Mouse (Mus musculus) gastrocnemius, postnatal 36 days (tissue): ENCODE measurements around the gene Snapc4. TPM values are rescaled to one million over a fixed set of nuclear protein-coding genes. Genes with fewer than 3 reads are reported as not detected.

ENCODE experiments used
- DNase-seq, 2 experiments: peaks; one replicate each; pipeline ENCODE4 v3.0.0; 2022
- intact Hi-C: fragments of 180-260 bp; cut with DNase I; formaldehyde crosslinking; loops from one replicate; pipeline ENCODE4 v1.15.1; 2025
- total RNA-seq, 2 experiments: library from RNA; stranded (reverse); gene quantifications; 2 replicates each; pipeline ENCODE4 v1.2.3; 2021

The Snapc4 gene
- total RNA-seq, 2 experiments from 2014 or later = 3.7 to 9.0 TPM

DNA sequence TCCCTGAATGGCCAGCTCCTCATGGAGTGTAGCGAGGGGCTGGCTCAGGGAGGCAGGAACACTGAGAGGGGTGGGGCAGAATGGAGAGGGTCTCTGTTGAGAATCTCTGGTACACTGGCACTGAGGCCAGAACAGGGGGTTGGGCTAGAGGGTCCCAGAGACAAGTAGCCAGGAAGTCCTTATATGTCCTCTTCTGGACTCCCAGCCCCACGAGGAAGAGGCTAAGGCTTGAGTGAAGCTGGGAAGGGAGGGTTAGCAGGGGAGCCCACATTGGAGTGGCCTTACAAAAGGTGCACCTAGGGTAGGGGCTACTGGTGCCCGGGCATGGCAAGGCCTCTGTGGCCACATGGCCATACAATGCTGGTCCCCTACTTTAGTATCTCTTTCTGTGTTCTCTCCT is 63.1 kb downstream of the Snapc4 start:
- intact Hi-C loops = no loop called here
- no peak for DNase-seq

DNA sequence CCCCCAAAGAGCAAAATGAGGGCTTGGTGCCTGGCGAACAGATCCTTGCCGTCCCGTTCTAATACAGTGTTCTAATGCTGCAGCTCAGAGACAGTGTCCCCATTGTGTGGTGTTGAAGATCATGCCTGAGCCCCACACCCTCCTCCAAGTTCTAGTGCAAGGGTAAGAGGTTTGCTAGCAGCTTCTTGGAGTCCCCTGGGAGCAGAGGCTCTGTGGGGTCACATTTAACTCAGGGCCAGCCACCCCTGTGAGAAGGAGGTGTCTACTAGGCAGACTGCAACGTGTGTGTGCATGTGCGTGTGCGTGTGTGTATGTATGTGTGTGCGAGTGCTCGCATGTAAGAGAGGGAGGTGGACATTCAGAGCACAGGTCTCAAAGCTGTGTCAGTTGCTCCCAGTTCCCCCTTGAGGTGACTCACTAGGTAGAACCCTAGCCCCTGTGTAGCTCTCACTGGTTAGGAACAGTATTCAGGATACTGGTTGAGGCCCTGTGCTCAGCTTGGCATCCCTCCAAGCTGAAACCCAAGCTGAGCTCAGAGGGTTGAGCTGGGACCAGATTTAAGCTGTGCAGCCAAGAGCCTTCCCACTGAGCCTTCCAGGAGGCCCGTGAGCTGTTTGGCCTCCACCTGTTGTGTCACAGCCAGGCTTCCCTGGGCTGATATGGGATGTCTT is 63.7 kb downstream of the Snapc4 start:
- no peak for DNase-seq

DNA sequence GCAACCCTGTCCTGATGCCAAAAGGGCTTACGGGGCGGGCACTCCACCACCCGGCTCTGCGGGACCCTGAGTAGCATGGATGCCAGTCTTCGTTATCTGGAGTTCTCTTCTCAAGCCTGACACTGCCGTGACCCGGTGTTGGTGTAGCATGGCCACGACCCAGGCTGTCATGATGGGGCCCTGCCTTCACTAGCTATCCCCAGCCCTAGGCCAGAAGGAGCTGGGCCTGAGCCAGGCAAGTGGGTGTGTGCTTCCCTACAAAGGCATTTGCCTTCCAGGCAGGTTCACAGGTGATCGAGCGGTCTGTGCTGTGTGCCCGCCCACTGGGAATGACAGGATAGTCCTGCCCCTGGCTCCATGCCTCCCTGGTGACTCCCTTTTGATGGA is 64.5 kb downstream of the Snapc4 start:
- intact Hi-C loops = no loop called here

More for the DNA sequence above, 63.7 kb downstream of the Snapc4 start:
- intact Hi-C loops = no loop called here

DNA sequence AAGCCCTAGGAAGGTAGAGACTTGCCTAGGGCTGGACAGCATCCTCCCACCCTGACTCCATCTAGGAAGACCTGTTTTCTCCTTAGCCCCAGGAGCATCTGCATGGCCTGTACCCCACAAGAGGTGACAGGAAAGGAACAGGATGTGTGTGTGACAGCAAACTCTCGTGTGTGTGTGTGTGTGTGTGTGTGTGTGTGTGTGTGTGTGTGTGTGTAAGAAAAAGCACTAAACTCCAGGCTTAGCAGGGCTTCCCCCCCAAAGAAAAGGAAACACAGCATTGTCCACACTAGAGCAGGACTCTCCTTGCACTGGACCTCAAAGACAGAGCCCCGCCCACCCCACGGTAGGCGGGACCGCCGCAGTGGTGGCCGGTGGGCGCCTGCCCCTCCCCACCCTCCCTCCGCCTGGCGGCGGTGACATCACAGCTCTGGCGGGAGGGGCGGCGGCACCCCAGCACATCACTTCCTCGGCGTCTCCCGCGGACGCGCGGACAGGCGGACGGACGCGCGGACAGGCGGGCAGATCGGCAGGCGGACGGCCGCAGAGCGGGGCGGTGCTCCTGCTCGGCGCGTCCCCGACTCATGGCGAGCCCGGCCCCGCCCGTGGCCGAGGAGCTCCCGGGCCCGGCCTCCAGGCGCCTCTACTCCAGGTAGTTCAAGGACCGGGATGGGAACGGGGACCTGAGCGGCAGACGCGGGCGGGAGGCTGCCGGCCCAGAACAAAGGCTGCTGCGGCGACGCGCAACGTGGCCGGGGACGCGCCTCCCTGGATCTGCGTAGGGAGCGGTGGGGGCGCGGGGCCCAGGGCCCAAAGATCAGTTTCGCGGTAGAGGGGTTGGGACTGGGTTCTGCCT is 65.2 kb downstream of the Snapc4 start, which contains the start of gene Gpsm1:
Gpsm1 (plus strand) TSS at position 444 of the 853 bp plus-strand sequence.
- intact Hi-C loops = no loop called here
- DNase-seq = peak; percentile 76 to 83

More for the DNA sequence above, 64.5 kb downstream of the Snapc4 start:
- peak in 1 of 2 experiments; percentile 49 for DNase-seq

DNA sequence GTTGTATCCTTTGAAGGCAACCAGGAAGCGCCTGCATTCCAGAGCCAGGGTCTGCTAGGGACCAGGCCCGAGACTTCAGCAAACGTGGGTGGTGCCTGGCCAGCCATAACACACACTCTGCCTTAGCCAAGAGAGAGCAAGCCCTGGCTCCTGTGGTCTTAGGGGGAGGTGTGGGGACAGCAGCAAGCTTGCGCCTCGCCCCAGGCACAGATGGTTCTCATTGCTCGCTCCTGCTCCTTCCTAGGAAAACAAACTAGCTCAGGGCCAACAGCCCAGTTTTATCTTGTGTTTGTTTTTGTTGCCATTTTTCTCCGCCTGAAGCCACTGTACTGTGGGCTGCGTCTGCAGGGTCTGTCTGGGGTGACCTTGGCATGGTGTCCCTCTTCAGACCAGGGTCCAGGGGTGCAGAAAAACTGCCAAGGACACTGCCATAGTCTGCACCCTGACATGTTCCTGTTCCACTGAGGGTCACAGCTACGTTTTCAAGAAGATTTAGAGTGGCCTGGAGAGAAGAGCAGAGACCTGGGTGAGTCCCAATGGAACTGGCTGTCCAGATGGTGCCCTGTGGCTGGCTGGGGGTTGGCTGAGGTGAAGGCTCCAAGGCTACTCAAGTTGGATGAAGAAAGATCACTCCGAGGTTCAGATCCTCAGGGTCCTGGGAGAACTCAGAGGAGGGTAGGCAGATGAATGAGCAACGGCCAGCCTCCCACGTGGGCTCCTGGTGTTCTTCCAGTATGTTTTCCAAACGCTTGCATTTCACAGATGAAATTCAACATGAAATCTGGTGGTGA is 66.0 kb downstream of the Snapc4 start:
- intact Hi-C loops = no loop called here
- peak; percentile 59 to 63 for DNase-seq

DNA sequence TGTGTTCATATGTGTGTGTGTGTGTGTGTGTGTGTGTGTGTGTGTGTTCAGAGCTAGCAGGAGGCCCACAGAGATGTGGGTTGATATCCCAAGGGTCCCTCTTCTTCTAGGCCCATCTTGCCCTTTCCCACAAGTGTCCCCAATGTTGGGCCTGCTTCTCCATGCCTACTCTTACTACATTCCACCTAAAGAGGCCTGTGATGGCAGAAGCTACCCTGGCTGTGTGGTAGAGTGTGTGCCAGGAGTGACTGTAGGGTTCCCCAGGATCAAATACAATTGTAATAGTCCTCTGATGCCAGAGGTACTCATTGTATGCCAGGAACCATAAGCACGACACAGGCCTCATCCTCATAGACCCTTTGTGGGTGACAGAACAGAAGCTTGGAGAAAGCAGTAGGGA is 67.1 kb downstream of the Snapc4 start:
- intact Hi-C loops = no loop called here
- no peak for DNase-seq

DNA sequence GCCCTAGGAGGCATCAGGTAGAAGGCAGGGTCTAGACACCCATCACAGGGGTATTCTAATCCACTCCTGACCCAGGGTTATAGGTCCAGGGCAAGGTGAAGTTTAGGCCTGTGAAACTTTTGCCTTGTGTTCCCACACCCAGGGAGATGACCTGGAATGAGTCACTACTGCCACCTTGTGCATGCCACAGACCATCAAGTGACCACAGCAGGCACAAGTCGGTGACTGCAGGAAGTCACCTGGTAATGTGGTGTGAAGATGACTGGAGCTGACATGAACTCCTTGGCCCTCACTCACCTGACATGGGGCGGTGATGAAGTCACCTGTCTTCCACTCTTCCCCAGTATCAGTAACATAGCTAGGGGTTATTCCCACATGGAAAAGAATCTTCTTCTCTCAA is 67.6 kb downstream of the Snapc4 start:
- intact Hi-C loops = no loop called here
- DNase-seq = no peak

Other genes with a start within 250 kb of the Snapc4 start
- gene Lhx3, start 172.4 kb downstream of the Snapc4 start, total RNA-seq = not detected
- gene Qsox2, start 143.1 kb downstream of the Snapc4 start, total RNA-seq = 1 to 10 TPM; 3.0 to 3.9 TPM
- under 1 TPM in 1 of 2 experiments, not detected in 1; 0.03 TPM for gene Ccdc187, start 86.1 kb downstream of the Snapc4 start, total RNA-seq
- 1 to 10 TPM; 2.1 to 2.9 TPM for gene Gpsm1, start 65.1 kb downstream of the Snapc4 start, total RNA-seq
- gene Dnlz, start 28.5 kb downstream of the Snapc4 start, total RNA-seq = 10 to 100 TPM; 18.2 to 19.5 TPM
- under 1 TPM; 0.44 to 0.82 TPM for gene Card9, start 19.7 kb downstream of the Snapc4 start, total RNA-seq
- 10 to 100 TPM; 22.5 to 24.0 TPM for gene Entr1, start 8.7 kb upstream of the Snapc4 start, total RNA-seq
- gene Pmpca, start 8.7 kb upstream of the Snapc4 start, total RNA-seq = 100 to 1,000 TPM; 137 TPM
- 1 to 10 TPM; 7.4 TPM for gene Inpp5e, start 28.6 kb upstream of the Snapc4 start, total RNA-seq
- gene Sec16a, start 64.6 kb upstream of the Snapc4 start, total RNA-seq = 10 to 100 TPM; 21.0 to 23.9 TPM
- 1 to 10 TPM; 7.7 to 8.0 TPM for gene Notch1, start 136.0 kb upstream of the Snapc4 start, total RNA-seq
- gene Egfl7, start 199.4 kb upstream of the Snapc4 start, total RNA-seq = 10 to 100 TPM; 50.0 to 62.2 TPM
- gene Gm20532, start 206.0 kb upstream of the Snapc4 start, total RNA-seq = not detected
- 1 to 10 TPM; 5.6 to 5.9 TPM for gene Agpat2, start 223.8 kb upstream of the Snapc4 start, total RNA-seq
- gene Fam69b, start 247.8 kb upstream of the Snapc4 start, total RNA-seq = 1 to 10 TPM; 1.6 to 2.3 TPM